Mouse (Mus musculus) thymus, adult 2 months (tissue): ENCODE results near the gene Accs. TPM values are rescaled to one million over a fixed set of nuclear protein-coding genes. Genes with fewer than 3 reads are reported as not detected.

Experiments
- DNase-seq: peaks from one replicate; pipeline ENCODE4 v3.0.0; 2021
- H3K27ac ChIP-seq: fragments of 200-500 bp; 2 replicates; pipeline ENCODE4 v1.5.1; 2012; ENCODE audit warnings: low read length, control low read depth; ENCODE audit not compliant: control insufficient read depth, insufficient read depth
- H3K27me3 ChIP-seq: fragments of 200-500 bp; 2 replicates; pipeline ENCODE4 v1.6.1; 2012; ENCODE audit warnings: mild to moderate bottlenecking, low read length, moderate library complexity, mixed read lengths; ENCODE audit not compliant: control insufficient read depth, insufficient read depth
- H3K36me3 ChIP-seq: fragments of 200-500 bp; 2 replicates; pipeline ENCODE4 v1.6.1; 2012; ENCODE audit warnings: mild to moderate bottlenecking, low read length, moderate library complexity; ENCODE audit not compliant: control insufficient read depth, insufficient read depth
- H3K4me1 ChIP-seq: fragments of 200-500 bp; replicated peaks from 2 replicates; pipeline ENCODE4 v1.6.1; 2012; ENCODE audit warnings: low read length; ENCODE audit not compliant: control insufficient read depth, insufficient read depth
- H3K4me3 ChIP-seq: fragments of 200-500 bp; 2 replicates; pipeline ENCODE4 v1.5.1; 2012; ENCODE audit warnings: mild to moderate bottlenecking, low read length, control low read depth, moderate library complexity; ENCODE audit not compliant: control insufficient read depth, insufficient read depth
- POLR2A ChIP-seq: fragments of 200-500 bp; IDR thresholded peaks from 2 replicates; pipeline ENCODE4 v1.6.1; 2012; ENCODE audit warnings: mild to moderate bottlenecking, low read length, control low read depth, moderate library complexity; ENCODE audit not compliant: control insufficient read depth, poor library complexity, insufficient read depth; ENCODE audit errors: extremely low read depth
- WGBS: fragments of 180-500 bp; shearing (Covaris S2); methylation state at CpG from one replicate; pipeline ENCODE4 v1.1.7; 2018; 5-methylcytosine and 5-hydroxymethylcytosine counted together
- polyA plus RNA-seq: library from polyadenylated mRNA; depleted of rRNA; stranded (reverse); fragments of >200 nt; gene quantifications from 2 replicates; pipeline ENCODE4 v1.2.3, GENCODE M21; 2012; rRNA removed

Accs gene
- polyA plus RNA-seq, 1 experiment = 30.3 TPM

DNA sequence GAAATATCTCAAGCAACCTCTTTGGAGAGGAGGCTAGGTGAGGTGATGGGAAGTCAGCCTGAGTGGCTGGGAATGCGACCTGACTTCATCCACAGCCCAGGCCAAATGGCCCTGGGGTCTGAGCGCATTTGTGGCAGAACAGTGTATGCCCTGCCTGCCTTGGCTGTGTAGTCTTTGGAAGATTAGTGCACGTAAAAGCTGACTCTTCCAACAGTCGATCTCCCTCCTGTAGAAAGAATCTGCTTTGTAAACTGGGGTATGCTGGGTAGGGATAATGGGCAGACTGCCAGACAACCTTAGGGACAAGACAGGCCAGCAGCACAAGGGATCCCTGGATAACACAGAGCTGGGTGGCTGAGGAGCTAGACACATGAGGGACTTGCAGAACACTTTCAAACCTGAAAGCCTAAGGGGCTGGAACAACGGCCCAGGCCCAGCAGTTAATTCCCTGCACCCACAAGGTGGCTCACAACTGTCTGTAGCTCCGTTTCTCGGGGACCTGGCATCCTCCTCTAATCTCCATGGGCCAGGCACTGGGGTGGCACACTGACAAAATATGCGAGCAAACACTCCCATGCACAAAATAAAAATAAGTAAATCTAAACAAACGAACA lies 65.7 kb downstream of the Accs start:
- Histone ChIP-seq H3K27ac (no peak overlapping the region), H3K4me1 (no peaks in the 10 kb centered on the region), H3K27me3 (no peaks in the 10 kb centered on the region), H3K4me3 (no peak overlapping the region), H3K36me3 (no peaks in the 10 kb centered on the region)
- no peak for TF ChIP-seq POLR2A
- WGBS = 97% methylated on average over 9 of the region's 9 CpGs
- no peak for DNase-seq

Other genes starting within 250 kb of the Accs start
- gene Alx4, start 207.6 kb downstream of the Accs start, polyA plus RNA-seq = 0.23 and 0.32 TPM in 2 replicates
- gene Ext2, start 27.4 kb downstream of the Accs start, polyA plus RNA-seq = 44.3 and 46.6 TPM in 2 replicates
- 0.23 and 0.46 TPM in 2 replicates for gene Accsl, start 19.2 kb upstream of the Accs start, polyA plus RNA-seq
- 7.4 and 8.6 TPM in 2 replicates for gene Gm13889, start 107.3 kb upstream of the Accs start, polyA plus RNA-seq
- gene Gm27027, start 146.4 kb upstream of the Accs start, polyA plus RNA-seq = not detected in 2 replicates
- 44.5 and 54.3 TPM in 2 replicates for gene Alkbh3, start 160.9 kb upstream of the Accs start, polyA plus RNA-seq